Mouse (Mus musculus) ovary, adult 2 months (tissue): ENCODE data around the gene Ppm1f. TPM values are rescaled to one million over a fixed set of nuclear protein-coding genes. Genes with fewer than 3 reads are reported as not detected.

ENCODE experiments used
- polyA plus RNA-seq: library from polyadenylated mRNA; depleted of rRNA; stranded (reverse); fragments of >200 nt; gene quantifications from 2 replicates; pipeline ENCODE4 v1.2.3, GENCODE M21; 2012; rRNA removed

Ppm1f gene
- polyA plus RNA-seq = 19.4 and 22.2 TPM in 2 replicates

DNA sequence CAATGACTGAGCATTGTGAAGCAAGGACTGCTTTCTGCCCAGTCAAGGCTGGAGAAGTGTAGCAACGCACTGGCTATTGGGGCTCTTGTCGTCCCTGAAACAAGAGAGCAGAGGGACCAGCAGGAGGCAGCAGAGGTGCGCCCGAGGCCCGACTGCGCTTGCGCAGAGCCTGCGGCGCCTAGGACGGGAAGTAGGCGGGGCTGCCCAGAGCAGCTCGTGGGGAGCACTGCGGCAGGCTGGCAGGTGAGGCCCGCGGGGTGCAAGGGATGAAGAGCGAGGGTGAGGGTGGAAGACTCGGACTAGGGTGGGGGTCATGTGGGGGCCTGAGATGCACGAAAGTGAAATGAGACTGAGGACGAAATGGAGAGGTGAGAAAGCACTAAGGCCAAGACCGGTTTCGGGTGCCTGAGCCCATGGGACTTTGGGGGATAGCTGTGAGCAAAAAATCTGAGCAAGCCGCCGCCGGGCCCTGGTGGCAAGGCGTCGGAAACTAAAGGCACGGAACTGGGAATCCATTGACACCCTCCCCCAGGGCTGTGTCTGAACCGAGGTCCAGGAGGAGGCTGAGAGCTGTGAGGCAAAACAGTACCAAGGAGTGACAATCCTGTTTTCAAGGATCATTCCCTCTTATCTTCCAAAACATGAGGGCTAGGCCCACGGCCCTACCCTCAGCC lies at the start of gene Ppm1f:
Ppm1f (plus strand) TSS at position 88 of the 674 bp plus-strand sequence.

DNA sequence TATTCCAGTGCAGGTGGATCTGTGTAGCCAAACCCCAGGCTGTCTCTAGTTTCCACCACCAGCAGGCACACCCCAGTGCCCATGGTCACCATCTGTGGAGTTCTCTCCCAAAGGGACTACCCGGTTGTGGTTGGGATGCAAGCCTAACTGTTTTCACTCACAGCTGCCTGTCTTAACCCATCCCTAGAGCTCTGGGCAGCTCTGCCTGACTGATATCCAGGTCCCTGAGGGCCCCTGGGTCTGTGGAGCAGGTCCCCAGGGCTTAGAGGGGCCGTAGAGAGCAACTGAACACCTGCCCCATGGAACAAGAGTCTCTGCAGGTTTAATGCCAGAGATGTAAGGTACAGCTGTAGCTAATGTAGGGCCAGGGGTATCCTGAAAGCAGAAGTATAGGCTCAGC lies 32.3 kb upstream of the Ppm1f start, which contains the start of gene Igll1:
Igll1 (minus strand) TSS at position 8 of the 400 bp plus-strand sequence.

DNA sequence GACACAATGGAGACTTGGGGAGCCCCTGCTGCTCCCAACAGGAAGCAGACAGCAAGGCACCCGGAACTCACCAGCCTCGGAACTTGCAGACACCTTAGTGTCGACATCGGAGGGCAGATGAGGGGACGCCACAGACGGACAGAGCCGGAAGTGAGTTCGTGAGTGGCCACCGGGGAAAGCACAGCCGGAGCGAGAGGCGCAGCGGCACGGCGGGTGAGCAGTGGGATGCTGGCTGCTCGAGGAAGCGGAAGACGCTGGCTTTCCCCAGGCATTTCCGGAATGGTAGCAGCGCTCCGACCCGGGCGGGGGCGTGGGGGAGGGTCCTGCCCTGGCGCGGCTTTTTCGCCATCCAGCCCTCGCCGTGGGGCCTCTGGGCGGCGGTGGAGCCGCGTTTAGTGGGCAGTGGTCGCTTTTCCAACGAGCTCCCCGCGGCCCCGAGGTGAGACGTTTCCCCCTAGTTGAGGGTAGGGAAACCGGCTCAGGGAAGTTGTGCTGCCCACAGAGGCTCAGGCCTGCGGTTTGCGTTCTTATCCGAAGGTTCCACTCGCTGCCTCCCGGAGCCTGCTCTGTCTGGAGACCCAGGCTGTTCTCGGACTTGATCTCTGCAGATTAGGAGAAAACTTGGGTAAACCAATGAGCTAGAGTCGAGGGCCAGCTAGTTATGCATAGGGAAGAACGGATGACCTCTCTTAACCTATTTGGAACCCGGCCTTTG lies 25.5 kb upstream of the Ppm1f start, which contains the start of the genes Top3b and Vpreb1:
Top3b (plus strand) TSS at position 120 of the 715 bp plus-strand sequence.
Vpreb1 (minus strand) TSS at position 227 of the 715 bp plus-strand sequence.

Other genes with a start within 250 kb of the Ppm1f start
- not detected in 2 replicates for gene Olfr19, start 220.1 kb upstream of the Ppm1f start, polyA plus RNA-seq
- gene Spag6l, start 67.0 kb upstream of the Ppm1f start, polyA plus RNA-seq = 5.6 and 7.6 TPM in 2 replicates
- gene Igll1, start 32.5 kb upstream of the Ppm1f start, polyA plus RNA-seq = not detected in 2 replicates
- 75.9 and 98.6 TPM in 2 replicates for gene Top3b, start 25.7 kb upstream of the Ppm1f start, polyA plus RNA-seq
- gene Vpreb1, start 25.6 kb upstream of the Ppm1f start, polyA plus RNA-seq = 7.5 and 8.8 TPM in 2 replicates
- 75.4 and 80.2 TPM in 2 replicates for gene Mapk1, start 86.9 kb downstream of the Ppm1f start, polyA plus RNA-seq
- gene Ypel1, start 173.2 kb downstream of the Ppm1f start, polyA plus RNA-seq = 8.8 and 10.2 TPM in 2 replicates
- 98.1 and 102 TPM in 2 replicates for gene Ppil2, start 214.8 kb downstream of the Ppm1f start, polyA plus RNA-seq
- 3.1 and 3.6 TPM in 2 replicates for gene 2610318N02Rik, start 228.7 kb downstream of the Ppm1f start, polyA plus RNA-seq
- 120 and 187 TPM in 2 replicates for gene Sdf2l1, start 235.9 kb downstream of the Ppm1f start, polyA plus RNA-seq
- gene Ydjc, start 248.2 kb downstream of the Ppm1f start, polyA plus RNA-seq = 27.1 and 39.3 TPM in 2 replicates